Mouse (Mus musculus) CH12.LX (cell line): Measurements from ENCODE around the gene Tmem119. TPM values are rescaled to one million over a fixed set of nuclear protein-coding genes. Genes with fewer than 3 reads are reported as not detected.

ENCODE experiments used
- DNase-seq: peaks from one replicate; pipeline ENCODE4 v3.0.0-alpha.2; 2013; ENCODE audit errors: extremely low read depth
- H3K27ac ChIP-seq: 2 replicates; pipeline ENCODE4 v1.5.1; 2012; ENCODE audit warnings: low read depth, mild to moderate bottlenecking, control low read depth, moderate library complexity; ENCODE audit not compliant: insufficient read depth
- H3K27me3 ChIP-seq: replicated peaks from 2 replicates; pipeline ENCODE3; 2012; ENCODE audit warnings: inconsistent platforms
- H3K36me3 ChIP-seq, 2 experiments: replicated peaks in 1 of 2; 2 replicates each; pipeline versions ENCODE3 to v1.6.1; 2012; ENCODE audit warnings: inconsistent platforms in 1 of 2, low read length in 1 of 2, mild to moderate bottlenecking in 1 of 2, mixed read lengths in 1 of 2, moderate library complexity in 1 of 2; ENCODE audit not compliant: control insufficient read depth in 1 of 2, insufficient read depth in 1 of 2
- H3K4me1 ChIP-seq, 2 experiments: 2 replicates each; pipeline ENCODE4 v1.6.1; 2012; ENCODE audit warnings: inconsistent platforms in 1 of 2, moderate library complexity in 1 of 2; ENCODE audit not compliant: insufficient read depth in 2 of 2, control insufficient read depth in 1 of 2
- H3K4me2 ChIP-seq: 2 replicates; pipeline ENCODE4 v1.6.1; 2012; ENCODE audit warnings: low read depth, mild to moderate bottlenecking, control low read depth; ENCODE audit not compliant: poor library complexity, insufficient read depth, severe bottlenecking
- H3K4me3 ChIP-seq, 3 experiments: fragments of 150-350 bp in 1 of 3; sonication (generic) in 1 of 3; replicated peaks in 1 of 3; 2 replicates each; pipeline versions ENCODE3 to v1.5.1; 2011 to 2012; ENCODE audit warnings: low read depth in 2 of 3, low read length in 2 of 3, mild to moderate bottlenecking in 2 of 3, moderate library complexity in 2 of 3, control low read depth in 1 of 3, improper control_type of control experiment in 1 of 3, inconsistent platforms in 1 of 3, mixed read lengths in 1 of 3; ENCODE audit not compliant: poor library complexity in 1 of 3
- H3K79me2 ChIP-seq: replicated peaks from 2 replicates; pipeline ENCODE4 v1.6.1; 2012; ENCODE audit warnings: mild to moderate bottlenecking, moderate library complexity; ENCODE audit not compliant: control insufficient read depth, poor library complexity, insufficient read depth, severe bottlenecking; ENCODE audit errors: extremely low read depth
- H3K9ac ChIP-seq: 2 replicates; pipeline ENCODE4 v1.6.1; 2012; ENCODE audit warnings: low read depth, mild to moderate bottlenecking, control low read depth, moderate library complexity; ENCODE audit not compliant: insufficient read depth
- H3K9me3 ChIP-seq: replicated peaks from 2 replicates; pipeline ENCODE3; 2012; ENCODE audit warnings: low read length, inconsistent platforms, mixed read lengths
- BHLHE40 ChIP-seq: IDR thresholded peaks from 2 replicates; pipeline ENCODE4 v1.6.1; 2011; ENCODE audit warnings: mild to moderate bottlenecking, low read depth, low read length, improper control_type of control experiment
- CHD1 ChIP-seq: IDR thresholded peaks from 2 replicates; pipeline ENCODE4 v1.6.1; 2012; ENCODE audit warnings: low read depth, low read length, improper control_type of control experiment, inconsistent platforms
- CHD2 ChIP-seq: IDR thresholded peaks from 2 replicates; pipeline ENCODE4 v1.6.1; 2011; ENCODE audit warnings: low read length, improper control_type of control experiment
- CTCF ChIP-seq, 2 experiments: IDR thresholded peaks in 1 of 2; conservative IDR thresholded peaks in 1 of 2; 2 replicates each; pipeline ENCODE4 v1.5.1; 2011 to 2012; ENCODE audit warnings: low read depth in 2 of 2, low read length in 2 of 2, improper control_type of control experiment in 1 of 2, inconsistent platforms in 1 of 2, mild to moderate bottlenecking in 1 of 2, moderate library complexity in 1 of 2
- E2F4 ChIP-seq: IDR thresholded peaks from 2 replicates; pipeline ENCODE4 v1.6.1; 2011; ENCODE audit warnings: low read depth, low read length, improper control_type of control experiment; ENCODE audit not compliant: insufficient replicate concordance
- ELF1 ChIP-seq: IDR thresholded peaks from 2 replicates; pipeline ENCODE4 v1.6.1; 2014; ENCODE audit warnings: low read depth, mild to moderate bottlenecking, inconsistent platforms, low read length, improper control_type of control experiment
- EP300 ChIP-seq: IDR thresholded peaks from 2 replicates; pipeline ENCODE4 v1.6.1; 2011; ENCODE audit warnings: low read length, improper control_type of control experiment
- ETS1 ChIP-seq: conservative IDR thresholded peaks from 2 replicates; pipeline ENCODE4 v1.6.1; 2012; ENCODE audit warnings: low read depth, mild to moderate bottlenecking, inconsistent platforms, low read length, improper control_type of control experiment, moderate library complexity
- HCFC1 ChIP-seq: IDR thresholded peaks from 2 replicates; pipeline ENCODE4 v1.6.1; 2012; ENCODE audit warnings: low read depth, mild to moderate bottlenecking, inconsistent platforms, low read length, improper control_type of control experiment
- IRF4 ChIP-seq: IDR thresholded peaks from 2 replicates; pipeline ENCODE4 v1.6.1; 2014; ENCODE audit warnings: low read depth, mild to moderate bottlenecking, inconsistent platforms, low read length, improper control_type of control experiment
- JUN ChIP-seq: IDR thresholded peaks from 2 replicates; pipeline ENCODE4 v1.6.1; 2011; ENCODE audit warnings: low read depth, mild to moderate bottlenecking, low read length, improper control_type of control experiment, moderate library complexity; ENCODE audit not compliant: insufficient read depth
- JUND ChIP-seq: conservative IDR thresholded peaks from 2 replicates; pipeline ENCODE4 v1.6.1; 2011; ENCODE audit warnings: low read depth, low read length, improper control_type of control experiment
- MAFK ChIP-seq: IDR thresholded peaks from 2 replicates; pipeline ENCODE4 v1.6.1; 2011; ENCODE audit warnings: low read length, improper control_type of control experiment; ENCODE audit not compliant: insufficient replicate concordance
- MAX ChIP-seq: IDR thresholded peaks from 2 replicates; pipeline ENCODE4 v1.6.1; 2011; ENCODE audit warnings: low read length, improper control_type of control experiment
- MAZ ChIP-seq: IDR thresholded peaks from 2 replicates; pipeline ENCODE4 v1.6.1; 2012; ENCODE audit warnings: low read depth, mild to moderate bottlenecking, inconsistent platforms, low read length, improper control_type of control experiment, moderate library complexity
- MEF2A ChIP-seq: IDR thresholded peaks from 2 replicates; pipeline ENCODE4 v1.6.1; 2014; ENCODE audit warnings: low read depth, mild to moderate bottlenecking, inconsistent platforms, low read length, improper control_type of control experiment, borderline replicate concordance
- MXI1 ChIP-seq: IDR thresholded peaks from 2 replicates; pipeline ENCODE4 v1.6.1; 2011; ENCODE audit warnings: mild to moderate bottlenecking, low read depth, low read length, improper control_type of control experiment
- MYC ChIP-seq: IDR thresholded peaks from 2 replicates; pipeline ENCODE4 v1.6.1; 2011; ENCODE audit warnings: low read depth, mild to moderate bottlenecking, improper control_type of control experiment, low read length
- NELFE ChIP-seq: IDR thresholded peaks from 2 replicates; pipeline ENCODE4 v1.6.1; 2011; ENCODE audit warnings: low read depth, low read length, improper control_type of control experiment
- NRF1 ChIP-seq: IDR thresholded peaks from 2 replicates; pipeline ENCODE4 v1.6.1; 2014; ENCODE audit warnings: low read depth, mild to moderate bottlenecking, inconsistent platforms, low read length, improper control_type of control experiment, moderate library complexity
- RCOR1 ChIP-seq: conservative IDR thresholded peaks from 2 replicates; pipeline ENCODE4 v1.6.1; 2012; ENCODE audit warnings: low read depth, mild to moderate bottlenecking, inconsistent platforms, low read length, improper control_type of control experiment
- SIN3A ChIP-seq: IDR thresholded peaks from 2 replicates; pipeline ENCODE4 v1.6.1; 2012; ENCODE audit warnings: low read length, improper control_type of control experiment, inconsistent platforms
- SMC3 ChIP-seq: IDR thresholded peaks from 2 replicates; pipeline ENCODE4 v1.6.1; 2011; ENCODE audit warnings: low read depth, low read length, improper control_type of control experiment
- TCF12 ChIP-seq: IDR thresholded peaks from 2 replicates; pipeline ENCODE4 v1.6.1; 2014; ENCODE audit warnings: low read depth, mild to moderate bottlenecking, inconsistent platforms, low read length, improper control_type of control experiment
- UBTF ChIP-seq: IDR thresholded peaks from 2 replicates; pipeline ENCODE4 v1.6.1; 2012; ENCODE audit warnings: low read depth, mild to moderate bottlenecking, inconsistent platforms, low read length, improper control_type of control experiment, moderate library complexity
- ZKSCAN1 ChIP-seq: IDR thresholded peaks from 2 replicates; pipeline ENCODE4 v1.6.1; 2012; ENCODE audit warnings: low read depth, inconsistent platforms, low read length, improper control_type of control experiment, borderline replicate concordance
- ZMIZ1 ChIP-seq: IDR thresholded peaks from 2 replicates; pipeline ENCODE4 v1.6.1; 2012; ENCODE audit warnings: low read depth, mild to moderate bottlenecking, inconsistent platforms, low read length, improper control_type of control experiment
- ZNF384 ChIP-seq: IDR thresholded peaks from 2 replicates; pipeline ENCODE4 v1.6.1; 2012; ENCODE audit warnings: low read depth, low read length, improper control_type of control experiment, inconsistent platforms
- dilution Hi-C: fragments of 300-500 bp; cut with MboI; formaldehyde crosslinking; loops from 2 replicates; pipeline ENCODE4 v1.14.3; 2020; ENCODE audit warnings: low sequenced_read_pairs; ENCODE audit not compliant: extremely low pct_unique_long_range_greater_than_20kb, extremely low pct_ligation_motif_present
- in situ Hi-C: fragments of 300-500 bp; cut with MboI; formaldehyde crosslinking; loops from 3 replicates; pipeline ENCODE4 v1.14.3; 2019; ENCODE audit warnings: low sequenced_read_pairs, low pct_ligation_motif_present, low pct_unique_long_range_greater_than_20kb, mixed read lengths
- polyA plus RNA-seq: library from polyadenylated mRNA; unstranded; fragments of >175 nt; gene quantifications from 2 replicates; pipeline ENCODE4 v1.2.1, GENCODE M21; 2012; ENCODE audit warnings: low read depth; ENCODE audit not compliant: insufficient read length
- total RNA-seq, 2 experiments: library from RNA; depleted of rRNA; stranded (reverse); fragments of 300-350 nt in 1 of 2; fragments of >200 nt in 1 of 2; gene quantifications; 2 replicates each; pipeline ENCODE4 v1.2.3; 2012 to 2014

Tmem119 gene
- total and polyA plus RNA-seq, 3 experiments: 0.30 to 1.5 (median 1.0) TPM

DNA sequence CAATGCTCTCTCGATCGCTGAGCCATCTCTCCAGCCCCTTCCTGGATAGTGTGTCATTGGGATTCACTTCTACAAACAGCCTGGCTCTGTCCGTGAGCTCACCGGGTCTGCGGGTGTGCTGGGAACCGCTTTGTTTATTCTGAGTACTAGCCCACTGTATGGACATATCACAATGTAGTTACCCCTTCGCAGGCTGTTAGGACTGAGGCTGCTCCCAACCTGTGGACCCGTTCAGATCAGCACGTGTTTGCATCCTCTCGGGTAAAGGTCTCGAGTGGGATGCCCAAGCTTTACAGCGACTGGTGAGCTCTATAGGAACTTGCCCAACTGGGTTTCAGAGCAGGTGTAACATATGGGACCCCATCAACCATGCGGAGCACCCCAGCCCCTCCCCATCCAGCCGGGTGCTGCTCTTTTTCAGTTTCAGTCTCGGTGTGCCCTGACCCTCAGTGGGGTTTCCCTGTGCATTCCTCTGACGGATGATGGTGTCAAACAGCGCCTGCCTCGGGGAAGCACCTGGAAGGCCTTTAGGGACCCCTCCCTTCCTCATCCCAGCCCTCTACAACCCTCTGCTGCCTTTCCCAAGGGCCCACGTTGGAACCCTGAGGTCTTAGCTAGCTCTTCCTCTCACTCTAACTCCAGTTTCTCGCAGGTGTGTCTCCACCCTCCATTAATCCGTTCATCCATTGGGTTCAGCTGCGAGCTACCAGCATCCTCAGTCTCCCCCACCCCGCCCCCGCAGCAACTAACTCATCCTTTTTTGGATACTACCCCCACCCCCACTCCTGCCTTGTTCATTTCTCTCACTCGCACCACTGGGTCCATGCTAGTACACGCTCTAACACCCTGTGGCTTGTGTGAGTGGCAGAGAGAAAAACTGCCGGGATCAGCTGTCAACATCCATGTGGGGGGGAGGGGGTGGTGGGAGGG lies 14.1 kb upstream of the Tmem119 start:
- H3K9me3 ChIP-seq: peaks cover 12% of the 10 kb centered on the region
- in situ Hi-C loops: loop anchor here (5.0 to 10.0 kb wide), 2 partner anchors 37 to 450 kb away; no protein-coding TSS in a partner anchor
- H3K79me2 ChIP-seq: no peaks in the 10 kb centered on the region
- H3K27ac ChIP-seq: peak overlapping the region; percentile 82
- dilution Hi-C loops: no loop called here
- no peaks in the 10 kb centered on the region for H3K27me3 ChIP-seq
- H3K9ac ChIP-seq: peak overlapping the region; percentile 38; the same call in 1 of the 2 replicates
- peaks cover 6 to 14% of the 10 kb centered on the region in 2 experiments for H3K36me3 ChIP-seq
- no peak overlapping the region for H3K4me3 ChIP-seq
- H3K4me1 ChIP-seq: peaks cover 9 to 36% of the 10 kb centered on the region in 2 experiments; a peak in 3 of 4 replicates
- H3K4me2 ChIP-seq: peak overlapping the region; percentile 67
- 0 out of 2 replicates have a peak, but pooled peaks have one; percentile 23 for TF ChIP-seq JUND
- TF ChIP-seq MYC: peak; percentile 90
- no peak for TF ChIP-seq E2F4
- peak; percentile 52; the same call in 1 of the 2 replicates for TF ChIP-seq NELFE
- no peak for TF ChIP-seq CTCF (conservative IDR thresholded peaks at IDR 0.05 in 1 of 2, IDR thresholded peaks at IDR 0.05 in 1 of 2; ENCODE audit: low read depth in 2 of 2, low read length in 2 of 2)
- peak; percentile 75 for TF ChIP-seq RCOR1
- peak; percentile 28; the same call in 1 of the 2 replicates for TF ChIP-seq NRF1
- TF ChIP-seq SMC3: no peak; the same call in 1 of the 2 replicates
- no peak for TF ChIP-seq ZKSCAN1
- TF ChIP-seq ETS1: peak; percentile 88
- peak; percentile 66 for TF ChIP-seq MAZ
- TF ChIP-seq UBTF: no peak
- peak; percentile 64; the same call in 1 of the 2 replicates for TF ChIP-seq MXI1
- TF ChIP-seq BHLHE40: peak; percentile 73
- no peak for TF ChIP-seq ZNF384
- no peak; the same call in 1 of the 2 replicates for TF ChIP-seq ZMIZ1
- peak; percentile 88 for TF ChIP-seq MAX
- 0 out of 2 replicates have a peak, but pooled peaks have one; percentile 20 for TF ChIP-seq CHD1
- no peak for TF ChIP-seq JUN
- peak; percentile 83 for TF ChIP-seq EP300
- TF ChIP-seq CHD2: peak; percentile 70
- peak; percentile 96 for TF ChIP-seq TCF12
- peak; percentile 86 for TF ChIP-seq IRF4
- peak; percentile 80 for TF ChIP-seq SIN3A
- peak; percentile 49 for TF ChIP-seq HCFC1
- TF ChIP-seq ELF1: no peak; the same call in 1 of the 2 replicates
- TF ChIP-seq MAFK: 0 out of 2 replicates have a peak, but pooled peaks have one; percentile 10
- TF ChIP-seq MEF2A: peak; percentile 77; the same call in 1 of the 2 replicates
- peak; percentile 87 for DNase-seq
